Mouse (Mus musculus) stomach, postnatal 0 days (tissue): ENCODE data around the gene Tnfrsf8. TPM values are rescaled to one million over a fixed set of nuclear protein-coding genes. Genes with fewer than 3 reads are reported as not detected.

ENCODE experiments used
- ATAC-seq: fragments of 200-750 bp; cut with Nextera tagmentation; 2 replicates; pipeline ENCODE4 v1.8.0; 2017; ENCODE audit not compliant: low FRiP score, low TSS enrichment
- DNase-seq: peaks from one replicate; pipeline ENCODE4 v3.0.0-alpha.2; 2016; ENCODE audit warnings: low spot score
- H3K27ac ChIP-seq: fragments of 300-500 bp; sonication (generic); replicated peaks from 2 replicates; pipeline ENCODE4 v1.5.1; 2014; ENCODE audit warnings: mild to moderate bottlenecking, control low read depth
- H3K27me3 ChIP-seq: fragments of 300-500 bp; sonication (generic); 2 replicates; pipeline ENCODE4 v1.6.1; 2014; ENCODE audit warnings: low read length; ENCODE audit not compliant: control insufficient read depth, insufficient read depth
- H3K36me3 ChIP-seq: fragments of 300-500 bp; sonication (generic); 2 replicates; pipeline ENCODE4 v1.6.1; 2014; ENCODE audit warnings: low read length, mixed read lengths; ENCODE audit not compliant: control insufficient read depth, insufficient read depth
- H3K4me1 ChIP-seq: fragments of 300-500 bp; sonication (generic); replicated peaks from 2 replicates; pipeline ENCODE4 v1.6.1; 2014; ENCODE audit warnings: antibody characterized with exemption; ENCODE audit not compliant: control insufficient read depth, insufficient read depth
- H3K4me2 ChIP-seq: fragments of 300-500 bp; sonication (generic); replicated peaks from 2 replicates; pipeline ENCODE4 v1.6.1; 2014; ENCODE audit warnings: low read depth, mild to moderate bottlenecking, control low read depth, moderate library complexity
- H3K4me3 ChIP-seq: fragments of 300-500 bp; sonication (generic); 2 replicates; pipeline ENCODE4 v1.5.1; 2014; ENCODE audit warnings: low read depth, low read length, control low read depth
- H3K9ac ChIP-seq: fragments of 300-500 bp; sonication (generic); 2 replicates; pipeline ENCODE4 v1.6.1; 2014; ENCODE audit warnings: mild to moderate bottlenecking, low read length, control low read depth, mixed read lengths
- H3K9me3 ChIP-seq: fragments of 300-500 bp; sonication (generic); 2 replicates; pipeline ENCODE4 v1.6.1; 2016; ENCODE audit warnings: low read length; ENCODE audit not compliant: control insufficient read depth
- CTCF ChIP-seq: IDR thresholded peaks from 2 replicates; pipeline ENCODE4 v1.5.1; 2016; ENCODE audit warnings: antibody characterized with exemption, low read depth, mild to moderate bottlenecking, moderate library complexity
- EP300 ChIP-seq: optimal IDR thresholded peaks from 2 replicates; pipeline ENCODE3; 2016; ENCODE audit warnings: antibody characterized with exemption
- WGBS: fragments of 180-500 bp; shearing (Covaris S2); extraction: QIAGEN DNeasy Blood & Tissue Kit; methylation state at CpG from one replicate; pipeline ENCODE4 v1.1.7; 2014; 5-methylcytosine and 5-hydroxymethylcytosine counted together
- polyA plus RNA-seq: library from polyadenylated mRNA; unstranded; fragments of >200 nt; fragmentation: Nextera tagmentation; extraction: Ambion mirVana; gene quantifications from 2 replicates; pipeline ENCODE4 v1.2.1, GENCODE M21; 2015

Gene Tnfrsf8
- polyA plus RNA-seq, 1 experiment from 2014 or later = 0.04 TPM

DNA sequence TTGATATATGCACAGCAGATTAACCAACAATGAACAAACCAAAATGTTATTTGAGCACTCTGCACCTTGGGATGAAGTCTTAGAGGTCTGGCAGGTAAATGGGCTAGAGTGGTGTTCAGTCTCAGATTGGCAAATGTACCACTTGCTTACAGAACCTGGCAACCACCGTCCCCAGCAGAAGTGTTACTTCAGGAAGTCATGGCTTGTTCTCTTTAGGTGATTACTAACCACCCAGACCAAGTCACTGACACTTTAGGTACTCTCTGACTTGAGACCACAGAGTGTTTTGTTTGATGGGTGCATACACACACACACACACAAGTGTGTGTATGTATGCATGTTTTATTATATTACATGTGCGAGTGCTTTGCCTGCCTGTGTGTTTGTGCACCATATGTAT lies 36.7 kb downstream of the Tnfrsf8 start:
- no peaks in the 10 kb centered on the region for H3K4me1 ChIP-seq
- DNase-seq (no peak), ATAC-seq (no peak)
- no peak overlapping the region for H3K27ac ChIP-seq
- WGBS = 79% methylated on average over 2 of the region's 2 CpGs
- H3K9ac ChIP-seq = no peak overlapping the region
- no peak for TF ChIP-seq CTCF
- no peak for TF ChIP-seq EP300
- no peaks in the 10 kb centered on the region for H3K9me3 ChIP-seq
- no peak overlapping the region for H3K4me3 ChIP-seq
- no peaks in the 10 kb centered on the region for H3K36me3 ChIP-seq
- no peaks in the 10 kb centered on the region for H3K27me3 ChIP-seq
- no peak overlapping the region for H3K4me2 ChIP-seq

- no peak overlapping the region for H3K4me3 ChIP-seq
- ATAC-seq (no peak), DNase-seq (no peak)
- no peaks in the 10 kb centered on the region for H3K9me3 ChIP-seq
- no peaks in the 10 kb centered on the region; the same call in 1 of the 2 replicates for H3K4me1 ChIP-seq
- WGBS = 81% methylated on average over 6 of the region's 6 CpGs
- TF ChIP-seq EP300 (no peak), CTCF (no peak)
- H3K27ac ChIP-seq = no peak overlapping the region
- H3K36me3 ChIP-seq = no peaks in the 10 kb centered on the region
- no peak overlapping the region for H3K4me2 ChIP-seq
- no peak overlapping the region for H3K9ac ChIP-seq
- H3K27me3 ChIP-seq = no peaks in the 10 kb centered on the region
These were observed 38.4 kb downstream of the Tnfrsf8 start for GRCm38 (mm10) chr4:145276368-145277249.

GRCm38 (mm10) chr4:145274887-145275286 lies 40.1 kb downstream of the Tnfrsf8 start:
- Histone ChIP-seq H3K4me3 (no peak overlapping the region), H3K9me3 (no peaks in the 10 kb centered on the region), H3K4me1 (no peaks in the 10 kb centered on the region; the same call in 1 of the 2 replicates), H3K36me3 (no peaks in the 10 kb centered on the region), H3K4me2 (no peak overlapping the region), H3K27me3 (no peaks in the 10 kb centered on the region), H3K27ac (no peak overlapping the region), H3K9ac (no peak overlapping the region)
- whole genome bisulfite sequencing = 89% methylated on average over 5 of the region's 5 CpGs
- ATAC-seq = no peak
- DNase-seq = no peak
- TF ChIP-seq EP300 (no peak), CTCF (no peak)

DNA sequence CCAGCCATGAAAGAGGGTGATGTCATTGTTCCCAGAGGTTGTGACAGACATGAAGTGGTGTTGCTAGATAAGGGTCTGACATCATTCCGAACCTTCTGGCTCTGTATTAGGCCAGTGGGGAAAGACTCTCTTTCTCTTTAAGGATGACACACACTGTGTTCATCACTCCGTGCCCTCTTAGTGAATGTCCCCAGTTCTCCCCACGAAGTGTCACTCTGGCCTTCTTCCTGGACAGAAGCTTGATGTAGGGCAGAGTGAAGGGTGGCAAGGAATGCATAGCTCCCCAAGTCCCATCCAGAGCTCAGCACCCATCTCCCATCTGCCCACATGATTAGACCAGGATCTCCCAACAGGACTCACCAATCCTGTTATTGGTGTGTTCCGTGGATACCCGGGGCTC lies 41.0 kb downstream of the Tnfrsf8 start:
- no peak for ATAC-seq

GRCm38 (mm10) chr4:145272763-145273162 lies 42.2 kb downstream of the Tnfrsf8 start:
- Histone ChIP-seq H3K36me3 (no peaks in the 10 kb centered on the region), H3K27ac (peak overlapping the region; percentile 84), H3K4me2 (no peak overlapping the region), H3K4me3 (no peak overlapping the region), H3K9me3 (no peaks in the 10 kb centered on the region), H3K9ac (no peak overlapping the region), H3K27me3 (no peaks in the 10 kb centered on the region), H3K4me1 (no peaks in the 10 kb centered on the region; the same call in 1 of the 2 replicates)
- DNase-seq = no peak
- ATAC-seq = peak; percentile 79; the same call in 1 of the 2 replicates
- WGBS = 19% methylated on average over 1 of the region's 1 CpGs
- no peak for TF ChIP-seq CTCF
- no peak for TF ChIP-seq EP300

More for the DNA sequence above, 41.0 kb downstream of the Tnfrsf8 start:
- H3K9ac ChIP-seq = no peak overlapping the region
- no peaks in the 10 kb centered on the region; the same call in 1 of the 2 replicates for H3K4me1 ChIP-seq
- TF ChIP-seq EP300 (no peak), CTCF (no peak)
- H3K27ac ChIP-seq = 0 out of 2 replicates have a peak overlapping the region, but pooled peaks have one; percentile 84
- DNase-seq = no peak
- H3K4me2 ChIP-seq = no peak overlapping the region
- H3K4me3 ChIP-seq = no peak overlapping the region
- no peaks in the 10 kb centered on the region for H3K27me3 ChIP-seq
- no peaks in the 10 kb centered on the region for H3K36me3 ChIP-seq
- 89% methylated on average over 5 of the region's 5 CpGs for WGBS
- H3K9me3 ChIP-seq = no peaks in the 10 kb centered on the region

DNA sequence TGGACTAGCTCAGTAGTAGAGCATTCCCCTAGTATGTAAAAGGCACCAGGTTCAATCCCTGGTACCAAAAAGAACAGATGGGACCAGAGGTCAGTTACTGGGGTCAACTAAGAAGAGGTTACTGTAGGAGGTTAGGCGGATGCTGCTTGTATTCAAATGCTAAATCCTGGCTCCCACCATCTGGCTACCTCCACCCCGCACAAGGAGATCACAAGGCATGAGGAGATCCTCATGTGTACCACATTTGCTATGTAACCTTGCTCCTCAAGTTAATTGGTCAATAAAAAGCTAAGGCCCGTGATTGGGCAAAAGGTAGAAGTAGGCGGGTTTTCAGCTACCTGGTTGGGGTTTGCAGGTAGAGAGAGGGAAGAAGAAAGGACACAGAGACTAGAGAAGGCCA lies 43.3 kb downstream of the Tnfrsf8 start:
- H3K9me3 ChIP-seq = no peaks in the 10 kb centered on the region
- H3K36me3 ChIP-seq = no peaks in the 10 kb centered on the region
- no peak overlapping the region for H3K27ac ChIP-seq
- 89% methylated on average over 4 of the region's 4 CpGs for WGBS
- DNase-seq (no peak), ATAC-seq (no peak)
- H3K4me3 ChIP-seq = no peak overlapping the region
- H3K9ac ChIP-seq = no peak overlapping the region
- H3K4me2 ChIP-seq = no peak overlapping the region
- no peak for TF ChIP-seq CTCF
- no peak for TF ChIP-seq EP300
- no peaks in the 10 kb centered on the region; the same call in 1 of the 2 replicates for H3K4me1 ChIP-seq
- H3K27me3 ChIP-seq = no peaks in the 10 kb centered on the region
